Comparison of ENCODE assay signal across 26 mouse cellular contexts in the genomic region with DNA sequence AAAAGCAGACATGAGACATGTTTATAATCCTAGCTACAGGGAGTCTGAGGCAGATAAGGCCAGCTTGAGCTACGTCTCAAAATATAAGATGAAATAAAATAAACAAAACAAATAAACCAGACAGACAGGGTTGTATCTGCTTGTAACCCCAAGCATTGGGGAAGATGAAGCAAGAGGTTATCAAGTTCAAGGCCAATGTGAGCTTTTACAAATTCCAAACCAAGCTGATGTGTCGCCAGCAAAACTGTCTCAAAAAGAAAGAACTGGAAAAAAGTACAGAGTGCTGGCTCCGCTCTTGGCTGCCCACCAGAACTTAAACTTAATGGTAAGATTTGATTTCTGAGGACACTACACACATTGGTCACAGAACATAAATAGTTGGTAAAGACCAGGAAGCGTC. TPM values are rescaled to one million over a fixed set of nuclear protein-coding genes. Genes with fewer than 3 reads are reported as not detected.
A peak's percentile ranks its signal among the peaks of the same experiment; 100 is the strongest.
DNase-seq lines count a peak whose midpoint lies in the region; ATAC-seq and TF ChIP-seq lines count a peak whose summit lies in the region.
"Had no signal": no experiment of that assay in that cellular context is flagged by ENCODE, and none has a peak within 500 bp of the region (broad histone marks: within the 10 kb centered on the region; RNA-seq: fewer than 3 reads in every experiment).

No protein-coding gene starts in this region.

- H3K27me3 ChIP-seq in heart, embryonic 13.5 days (replicated peaks): no peaks in the 10 kb centered on the region
- H3K27me3 ChIP-seq in lung, embryonic 14.5 days (ENCODE audit: insufficient read depth, low read length): no peaks in the 10 kb centered on the region
- H3K27me3 ChIP-seq: embryonic facial prominence, embryonic 13.5 days; forebrain, embryonic 12.5 days; forebrain, embryonic 15.5 days; heart, embryonic 15.5 days; hindbrain, embryonic 13.5 days; intestine, embryonic 15.5 days; Patski had no signal

- H3K9me3 ChIP-seq in heart, embryonic 13.5 days: no peaks in the 10 kb centered on the region
- no peaks in the 10 kb centered on the region for H3K9me3 ChIP-seq in lung, embryonic 14.5 days (ENCODE audit: low read depth, low read length)
- H3K9me3 ChIP-seq: embryonic facial prominence, embryonic 10.5 days; embryonic facial prominence, embryonic 13.5 days; forebrain, embryonic 12.5 days; forebrain, embryonic 15.5 days; heart, embryonic 15.5 days; hindbrain, embryonic 10.5 days; hindbrain, embryonic 13.5 days; intestine, embryonic 15.5 days had no signal

- H3K27ac ChIP-seq in heart, embryonic 13.5 days (replicated peaks): 0 out of 2 replicates have a peak overlapping the region, but pooled peaks have one; percentile 14
- H3K27ac ChIP-seq in lung, embryonic 14.5 days (ENCODE audit: low read depth): no peak overlapping the region
- H3K27ac ChIP-seq: embryonic facial prominence, embryonic 10.5 days; embryonic facial prominence, embryonic 13.5 days; forebrain, embryonic 12.5 days; forebrain, embryonic 15.5 days; heart, embryonic 15.5 days; hindbrain, embryonic 10.5 days; hindbrain, embryonic 13.5 days; intestine, embryonic 15.5 days had no signal

- intact Hi-C loops in heart, postnatal 14 days (cut with DNase I): no loop called here

- H3K9ac ChIP-seq in heart, embryonic 13.5 days: no peak overlapping the region
- no peak overlapping the region for H3K9ac ChIP-seq in lung, embryonic 14.5 days
- H3K9ac ChIP-seq: embryonic facial prominence, embryonic 13.5 days; forebrain, embryonic 12.5 days; forebrain, embryonic 15.5 days; heart, embryonic 15.5 days; hindbrain, embryonic 13.5 days; intestine, embryonic 15.5 days had no signal

- H3K4me2 ChIP-seq in heart, embryonic 13.5 days: no peak overlapping the region
- no peak overlapping the region for H3K4me2 ChIP-seq in lung, embryonic 14.5 days
- H3K4me2 ChIP-seq: embryonic facial prominence, embryonic 13.5 days; forebrain, embryonic 12.5 days; forebrain, embryonic 15.5 days; heart, embryonic 11.5 days; heart, embryonic 15.5 days; hindbrain, embryonic 13.5 days; intestine, embryonic 15.5 days had no signal

- no peak for ATAC-seq in heart, embryonic 13.5 days (ENCODE audit: extremely low read depth, insufficient number of reproducible peaks, low FRiP score, low TSS enrichment)
- ATAC-seq in lung, embryonic 14.5 days (ENCODE audit: insufficient read depth): no peak
- ATAC-seq: forebrain, embryonic 15.5 days; hindbrain, embryonic 16.5 days; intestine, embryonic 15.5 days; Patski had no signal

- TF ChIP-seq CTCF in lung, embryonic 14.5 days (IDR thresholded peaks at IDR 0.05; ENCODE audit: low read depth): no peak
- TF ChIP-seq CTCF in lung, adult 2 months (IDR thresholded peaks at IDR 0.05; ENCODE audit: insufficient read depth, low read length): no peak

- no peak for TF ChIP-seq POLR2A in lung, adult 2 months (IDR thresholded peaks at IDR 0.05; ENCODE audit: borderline replicate concordance, extremely low read depth, low read depth, low read length)

- peaks cover 26% of the 10 kb centered on the region for H3K36me3 ChIP-seq in heart, embryonic 13.5 days
- H3K36me3 ChIP-seq in lung, embryonic 14.5 days (ENCODE audit: insufficient read depth): peaks cover 16% of the 10 kb centered on the region

- H3K4me3 ChIP-seq in heart, embryonic 13.5 days: no peak overlapping the region
- no peak overlapping the region for H3K4me3 ChIP-seq in lung, embryonic 14.5 days (ENCODE audit: low read depth, low read length)
- H3K4me3 ChIP-seq in lung, adult 2 months (replicated peaks; ENCODE audit: extremely low read depth, low read depth, low read length): no peak overlapping the region
- H3K4me3 ChIP-seq: embryonic facial prominence, embryonic 10.5 days; embryonic facial prominence, embryonic 13.5 days; erythroblast, embryonic 14.5 days; forebrain, embryonic 12.5 days; forebrain, embryonic 15.5 days; heart, embryonic 15.5 days; hindbrain, embryonic 10.5 days; hindbrain, embryonic 13.5 days; intestine, embryonic 15.5 days had no signal

- 71% methylated on average over 4 of the region's 4 CpGs for WGBS in heart, embryonic 13.5 days
- WGBS in lung, embryonic 14.5 days: 55% methylated on average over 4 of the region's 4 CpGs
- 72% methylated on average over 4 of the region's 4 CpGs for WGBS in lung, adult 2 months

- no peak for DNase-seq in heart, postnatal 14 days
- DNase-seq in lung, embryonic 14.5 days: peak; percentile 26
- DNase-seq in lung, adult 2 months: no peak
- DNase-seq in 416B (ENCODE audit: low read depth) (peak; percentile 46), MN1 (ENCODE audit: low spot score) (no peak)
- DNase-seq: adrenal gland, postnatal 25 days; cerebellum, adult 11-12 months; cerebellum, adult 8-10 months; cerebellum, postnatal 10 days; cerebellum, postnatal 36 days; embryo, embryonic 11 days; gastrocnemius, postnatal 25 days; heart, postnatal 36 days had no signal

- H3K4me1 ChIP-seq in heart, embryonic 13.5 days: peaks cover 26% of the 10 kb centered on the region
- H3K4me1 ChIP-seq in lung, embryonic 14.5 days (ENCODE audit: insufficient read depth): no peaks in the 10 kb centered on the region
- no peaks in the 10 kb centered on the region for H3K4me1 ChIP-seq in lung, adult 2 months (ENCODE audit: control insufficient read depth, insufficient read depth, low read length)
- H3K4me1 ChIP-seq: embryonic facial prominence, embryonic 10.5 days; hindbrain, embryonic 10.5 days; intestine, embryonic 15.5 days had no signal

RNA-seq across cellular contexts. Expression of a gene that starts 21.3 kb away (rescaled TPM):
- 11.9 and 13.7 TPM in 2 replicates for polyA plus RNA-seq in heart, embryonic 13.5 days (2015; fragmentation: Nextera tagmentation; extraction: Ambion mirVana)
- total RNA-seq in heart, postnatal 14 days (2021): 10 to 100 TPM; 36.9 to 39.9 TPM
- 27.1 and 29.5 TPM in 2 replicates for polyA plus RNA-seq in lung, embryonic 14.5 days (2014; fragmentation: Nextera tagmentation; extraction: Ambion mirVana)
- 7.3 and 8.7 TPM in 2 replicates for polyA plus RNA-seq in lung, adult 2 months (2012; rRNA removed)

Comparison
In these comparisons a context has a peak if more than half of its experiments do, and no peak if none do; other contexts are left out.
1. DNase-seq: peak in lung, embryonic 14.5 days (single experiment) and 416B (single experiment); none in heart, postnatal 14 days (0 of 2), lung, adult 2 months (single experiment) and MN1 (single experiment).